Mouse (Mus musculus) adrenal gland, postnatal 25 days (tissue): Measurements from ENCODE around the gene Tut1. TPM values are rescaled to one million over a fixed set of nuclear protein-coding genes. Genes with fewer than 3 reads are reported as not detected.
A peak's percentile ranks its signal among the peaks of the same experiment; 100 is the strongest.

Experiments
- DNase-seq: peaks from one replicate; pipeline ENCODE4 v3.0.0; 2021; ENCODE audit warnings: mixed read lengths
- total RNA-seq: library from RNA; stranded (reverse); gene quantifications from 2 replicates; pipeline ENCODE4 v1.2.3, GENCODE M21; 2021

The Tut1 gene
- total RNA-seq, 1 experiment from 2014 or later: 23.1 TPM

DNA sequence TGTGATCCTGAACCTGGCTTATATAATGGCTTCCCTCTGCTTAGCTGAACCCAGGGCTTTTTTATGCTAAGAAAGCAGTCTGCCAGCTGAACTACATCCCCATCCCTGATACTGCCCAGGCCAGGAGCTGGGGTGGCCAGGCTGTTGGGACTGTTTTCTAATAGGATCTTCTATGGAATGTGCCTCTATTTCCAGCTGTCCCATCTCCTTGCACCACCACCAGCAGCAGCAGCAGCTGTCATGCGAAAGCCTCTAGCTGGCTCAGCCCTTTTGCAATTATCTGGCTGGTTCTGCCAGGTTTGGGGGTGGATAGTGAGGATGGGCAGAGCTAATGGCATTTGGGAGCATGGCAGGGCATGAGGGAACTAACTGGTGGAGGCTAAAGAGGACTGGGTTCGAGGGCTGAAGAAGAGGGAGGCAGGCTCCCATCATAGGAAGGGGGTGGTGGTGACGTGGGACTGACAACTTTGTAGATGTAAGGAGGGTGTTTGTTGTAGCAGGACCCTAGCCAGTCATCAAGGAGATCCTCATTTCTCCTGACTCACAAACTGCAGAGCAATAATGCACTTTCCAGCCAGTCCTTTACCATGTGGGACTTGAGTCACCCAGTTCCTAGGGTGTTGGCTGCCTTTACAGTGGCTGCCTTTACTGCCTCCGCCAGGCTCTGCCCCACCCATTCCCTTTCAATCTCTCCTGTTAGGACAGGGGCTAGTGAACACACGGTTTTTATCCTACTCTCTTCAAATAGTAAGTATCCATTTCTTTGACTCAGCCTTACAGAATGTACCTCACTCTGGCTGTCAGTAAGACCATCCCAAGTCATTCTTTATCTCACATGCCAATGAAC lies 28.9 kb downstream of the Tut1 start:
- no peak for DNase-seq

GRCm38 (mm10) chr19:8983150-8983650 lies 29.6 kb downstream of the Tut1 start:
- peak; percentile 31 for DNase-seq

GRCm38 (mm10) chr19:8984255-8984868 lies 30.7 kb downstream of the Tut1 start:
- peak; percentile 55 for DNase-seq

- DNase-seq: no peak
Observed at GRCm38 (mm10) chr19:8985891-8986290, 32.2 kb downstream of the Tut1 start.

DNA sequence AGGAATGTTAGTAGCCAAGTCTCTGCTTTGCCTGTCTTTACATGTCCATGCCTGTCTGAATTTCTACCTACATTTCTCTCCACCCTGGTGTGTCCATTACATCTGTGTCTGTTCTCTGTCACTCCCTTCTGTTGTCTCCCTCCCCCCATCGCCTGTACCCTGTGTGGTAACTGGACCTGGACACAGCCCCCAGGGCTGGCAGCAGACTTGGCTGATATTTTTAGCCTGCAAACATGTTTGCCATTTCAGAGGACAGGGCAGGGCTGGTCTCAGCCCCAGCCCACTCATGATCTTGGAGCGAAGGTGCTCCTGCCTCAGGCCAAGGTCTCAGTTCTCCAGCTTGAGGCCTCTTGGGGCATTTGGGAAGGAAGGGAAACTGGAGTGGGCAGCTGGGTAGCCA lies 34.2 kb downstream of the Tut1 start:
- DNase-seq: no peak

DNA sequence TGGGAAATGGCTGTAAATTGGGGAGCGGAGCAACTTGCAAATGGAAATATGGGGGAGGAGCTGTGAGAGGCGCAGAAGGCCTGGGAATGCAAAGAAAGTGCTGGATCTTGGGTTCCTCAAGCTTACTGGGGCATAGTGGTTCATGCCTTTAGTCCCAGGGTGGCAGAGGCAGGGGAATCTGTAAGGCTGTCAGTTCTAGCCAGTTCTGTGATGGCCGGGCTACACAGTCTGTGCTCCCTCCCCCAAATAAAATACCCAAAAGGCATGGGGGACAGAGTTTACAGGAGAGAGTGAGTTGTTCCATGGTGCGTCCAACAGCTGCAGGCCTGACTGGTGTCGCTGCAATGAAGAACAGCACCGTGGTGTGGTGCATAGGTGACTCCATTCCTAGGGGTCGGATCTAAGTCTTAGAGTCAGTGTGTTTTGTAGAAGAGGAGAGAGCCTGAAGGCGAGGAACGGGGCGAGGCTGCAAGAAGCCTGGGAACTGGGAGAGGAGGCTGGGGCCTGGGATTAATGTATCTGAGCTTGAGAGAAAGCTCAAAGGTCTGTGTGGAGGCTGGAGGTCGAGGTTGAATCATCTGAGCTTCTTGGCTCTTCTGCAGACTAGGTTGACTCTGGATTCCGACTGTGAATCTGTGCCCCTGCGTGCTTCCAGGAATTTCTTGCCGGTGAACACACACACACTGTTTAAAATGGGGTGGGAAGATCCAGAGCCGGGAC lies 34.9 kb downstream of the Tut1 start:
- peak; percentile 12 for DNase-seq

- peak; percentile 89 for DNase-seq
Observed at GRCm38 (mm10) chr19:8989066-8989566, 35.5 kb downstream of the Tut1 start, which contains the start of gene Ahnak. Ahnak (plus strand) TSS chr19:8989284.

DNA sequence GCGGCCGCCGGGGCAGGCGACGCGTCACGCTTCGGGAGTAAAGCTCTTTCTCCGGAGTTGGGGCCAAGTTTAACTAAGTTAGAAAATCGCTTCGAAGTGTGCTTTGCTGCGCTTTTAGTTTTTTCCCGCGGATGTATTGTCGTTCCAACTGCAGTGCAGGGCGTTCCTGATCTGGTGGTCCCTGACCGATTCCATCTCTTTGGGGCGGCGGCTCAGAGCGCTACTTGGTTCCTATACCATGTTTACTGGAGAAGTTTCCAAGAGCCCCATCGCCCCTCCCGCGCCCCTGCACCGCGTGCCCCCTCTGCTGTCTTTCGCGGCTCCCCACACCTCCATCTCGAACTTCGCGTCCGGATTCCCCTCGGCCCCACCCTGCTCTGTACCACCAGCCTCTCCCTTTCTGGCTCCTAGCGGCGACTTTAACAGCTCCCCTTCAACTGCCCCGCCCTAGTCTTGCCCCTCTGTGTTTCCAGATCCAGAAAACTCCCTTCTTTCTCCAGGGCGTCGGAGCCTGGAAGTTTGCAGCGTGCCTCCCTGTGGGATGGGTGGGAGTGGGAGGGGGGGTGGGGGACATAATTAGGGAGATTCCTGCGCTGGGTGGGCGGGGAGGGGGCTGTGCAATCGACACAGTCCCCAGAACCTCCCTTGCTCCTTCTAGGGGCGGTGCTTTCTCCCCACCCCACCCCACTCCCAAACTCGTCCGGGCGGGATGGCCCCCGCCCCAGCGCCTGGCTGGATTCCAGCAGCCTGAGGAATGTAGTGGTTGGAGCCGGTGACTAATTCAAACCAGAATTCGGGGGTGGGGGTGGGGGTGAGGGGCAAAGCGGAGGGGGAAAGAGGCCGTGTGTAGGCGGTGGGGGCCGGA lies 36.2 kb downstream of the Tut1 start:
- peak; percentile 90 for DNase-seq

- DNase-seq: no peak
Observed at GRCm38 (mm10) chr19:8990432-8991102, 36.9 kb downstream of the Tut1 start.

- DNase-seq: no peak
Observed at GRCm38 (mm10) chr19:8991245-8991870, 37.7 kb downstream of the Tut1 start.

- DNase-seq: peak; percentile 40
Observed at GRCm38 (mm10) chr19:8991871-8992735, 38.5 kb downstream of the Tut1 start.

GRCm38 (mm10) chr19:8992769-8993624 lies 39.4 kb downstream of the Tut1 start:
- peak; percentile 82 for DNase-seq

- no peak for DNase-seq
Observed at GRCm38 (mm10) chr19:8993625-8993912, 39.9 kb downstream of the Tut1 start.

GRCm38 (mm10) chr19:8994813-8995607 lies 41.4 kb downstream of the Tut1 start:
- DNase-seq: no peak

DNA sequence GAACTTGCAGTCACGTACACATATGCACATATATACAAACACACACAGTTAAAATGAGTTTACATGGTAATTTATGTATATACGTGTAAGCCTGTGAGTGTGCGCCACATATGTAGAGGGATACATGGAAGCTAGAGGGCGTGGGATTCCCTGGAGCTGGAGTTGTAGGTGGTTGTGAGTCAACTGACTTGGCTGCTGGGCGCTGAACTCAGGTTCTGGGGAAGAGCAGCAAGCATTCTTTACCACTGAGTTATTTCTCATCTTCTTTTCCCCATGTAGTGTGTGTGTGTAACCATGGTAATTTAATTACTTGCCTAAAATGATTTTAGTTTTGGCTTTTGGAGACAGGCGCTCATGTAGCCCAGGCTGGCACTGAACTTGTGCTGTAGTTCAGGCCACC lies 43.0 kb downstream of the Tut1 start:
- DNase-seq: no peak

DNA sequence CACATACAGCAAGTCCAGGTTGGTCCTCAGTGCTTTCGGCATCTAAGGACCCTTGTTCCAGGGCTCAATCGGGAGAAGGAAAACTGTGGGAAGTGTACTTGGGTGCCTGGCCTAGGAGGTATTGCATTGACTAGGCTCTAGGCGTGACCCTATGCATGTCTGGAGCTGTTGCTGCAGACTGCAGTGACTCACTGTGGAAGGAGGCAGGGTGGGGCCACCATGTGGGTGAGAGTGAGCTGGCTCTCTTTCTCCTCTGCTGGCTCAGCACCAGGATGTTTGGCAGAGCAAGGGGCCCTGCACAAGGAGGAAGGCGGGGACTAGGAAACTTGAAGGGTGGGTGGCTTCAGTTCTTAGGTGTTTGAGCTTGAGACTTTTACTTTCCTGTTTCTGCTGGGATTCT lies 43.9 kb downstream of the Tut1 start:
- peak; percentile 83 for DNase-seq

GRCm38 (mm10) chr19:8998546-8998945 lies 44.9 kb downstream of the Tut1 start:
- no peak for DNase-seq

- no peak for DNase-seq
Observed at GRCm38 (mm10) chr19:8999223-8999622, 45.6 kb downstream of the Tut1 start.
